In the genomic region with DNA sequence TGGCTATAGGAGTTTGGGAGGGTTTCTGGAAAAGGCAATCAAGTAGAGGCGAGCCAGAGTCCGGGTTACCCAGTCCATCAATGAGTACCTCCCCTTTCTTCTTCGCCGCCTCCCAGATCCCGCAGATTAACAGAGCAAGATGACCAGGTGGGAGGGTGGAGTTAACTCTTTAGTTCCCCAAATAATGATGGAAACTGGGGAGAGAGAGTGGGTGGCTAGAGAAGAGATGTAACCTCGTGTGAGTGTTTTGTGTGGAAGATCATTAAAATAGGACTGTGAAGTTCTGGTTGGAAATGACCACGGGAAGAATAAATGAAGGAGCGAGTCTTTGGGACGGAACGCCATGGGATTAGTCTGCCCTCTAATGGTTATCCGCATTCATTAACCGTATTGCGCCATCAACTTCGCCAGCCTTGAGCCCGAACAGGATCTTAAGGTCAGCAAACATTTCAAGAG, we compare ENCODE assay signal across 8 mouse cellular contexts. TPM values are rescaled to one million over a fixed set of nuclear protein-coding genes. Genes with fewer than 3 reads are reported as not detected.
DNase-seq lines count a peak whose midpoint lies in the region; ATAC-seq and TF ChIP-seq lines count a peak whose summit lies in the region.

No protein-coding gene starts in this region.

- H3K9me3 ChIP-seq in hindbrain, embryonic 15.5 days: no peaks in the 10 kb centered on the region
- H3K9me3 ChIP-seq in limb, embryonic 10.5 days (replicated peaks): no peaks in the 10 kb centered on the region
- no peaks in the 10 kb centered on the region for H3K9me3 ChIP-seq in midbrain, embryonic 10.5 days (replicated peaks)
- H3K9me3 ChIP-seq in stomach, embryonic 16.5 days (replicated peaks; ENCODE audit: control insufficient read depth, low read length): no peaks in the 10 kb centered on the region

- H3K4me1 ChIP-seq in spleen, adult 2 months (ENCODE audit: control insufficient read depth, insufficient read depth, insufficient read length): peaks cover 13% of the 10 kb centered on the region; the same call in 1 of the 2 replicates
- H3K4me1 ChIP-seq in hindbrain, embryonic 15.5 days (replicated peaks): peaks cover 17% of the 10 kb centered on the region
- H3K4me1 ChIP-seq in limb, embryonic 10.5 days: peaks cover 22% of the 10 kb centered on the region
- H3K4me1 ChIP-seq in midbrain, embryonic 10.5 days: peaks cover 22% of the 10 kb centered on the region
- peaks cover 6% of the 10 kb centered on the region; the same call in 1 of the 2 replicates for H3K4me1 ChIP-seq in stomach, embryonic 16.5 days (ENCODE audit: control insufficient read depth, insufficient read depth, low read length)

- no peaks in the 10 kb centered on the region for H3K36me3 ChIP-seq in spleen, adult 2 months (ENCODE audit: control insufficient read depth, insufficient read depth, low read length)
- H3K36me3 ChIP-seq in hindbrain, embryonic 15.5 days: no peaks in the 10 kb centered on the region
- H3K36me3 ChIP-seq in limb, embryonic 10.5 days: no peaks in the 10 kb centered on the region
- no peaks in the 10 kb centered on the region for H3K36me3 ChIP-seq in midbrain, embryonic 10.5 days
- no peaks in the 10 kb centered on the region for H3K36me3 ChIP-seq in stomach, embryonic 16.5 days (ENCODE audit: control insufficient read depth, insufficient read depth, low read length)

- no peak overlapping the region for H3K27ac ChIP-seq in spleen, adult 2 months (ENCODE audit: insufficient read depth, low read length)
- no peak overlapping the region for H3K27ac ChIP-seq in hindbrain, embryonic 15.5 days (replicated peaks)
- H3K27ac ChIP-seq in limb, embryonic 10.5 days: peak overlapping the region; percentile 68; the same call in 1 of the 2 replicates
- H3K27ac ChIP-seq in midbrain, embryonic 10.5 days (replicated peaks): no peak overlapping the region
- H3K27ac ChIP-seq in stomach, embryonic 16.5 days (ENCODE audit: low read length): no peak overlapping the region

- peak overlapping the region; percentile 58; the same call in 1 of the 2 replicates for H3K4me3 ChIP-seq in spleen, adult 2 months (ENCODE audit: extremely low read depth, insufficient read depth, insufficient read length)
- peak overlapping the region; percentile 60 for H3K4me3 ChIP-seq in hindbrain, embryonic 15.5 days
- H3K4me3 ChIP-seq in limb, embryonic 10.5 days: peak overlapping the region; percentile 58
- peak overlapping the region; percentile 50 for H3K4me3 ChIP-seq in midbrain, embryonic 10.5 days
- peak overlapping the region; percentile 62 for H3K4me3 ChIP-seq in stomach, embryonic 16.5 days (replicated peaks; ENCODE audit: low read length)

- TF ChIP-seq POLR2A in spleen, adult 2 months (IDR thresholded peaks at IDR 0.05; ENCODE audit: low read depth, low read length): no peak

- DNase-seq in spleen, adult 2 months (ENCODE audit: low read depth in 1 of 2, low spot score in 2 of 2): no peak
- DNase-seq in spleen, postnatal 10 days (ENCODE audit: low spot score in 2 of 2): no peak
- peak; percentile 63 for DNase-seq in cerebellum, adult 9-11 months
- peak; percentile 42 to 73 for DNase-seq in frontal cortex, postnatal 36 days (ENCODE audit: low spot score in 2 of 2)
- DNase-seq in limb, embryonic 10.5 days (ENCODE audit: low spot score): peak; percentile 66
- peak; percentile 66 for DNase-seq in midbrain, embryonic 10.5 days (ENCODE audit: low spot score)

- H3K27me3 ChIP-seq in spleen, adult 2 months (ENCODE audit: control insufficient read depth, insufficient read depth, low read length): peaks cover 18% of the 10 kb centered on the region
- peaks cover 40% of the 10 kb centered on the region for H3K27me3 ChIP-seq in hindbrain, embryonic 15.5 days
- H3K27me3 ChIP-seq in limb, embryonic 10.5 days (ENCODE audit: low read depth, poor library complexity, severe bottlenecking): peaks cover 53% of the 10 kb centered on the region
- peaks cover 55% of the 10 kb centered on the region for H3K27me3 ChIP-seq in midbrain, embryonic 10.5 days (ENCODE audit: low read depth, poor library complexity, severe bottlenecking)
- peaks cover 22% of the 10 kb centered on the region for H3K27me3 ChIP-seq in stomach, embryonic 16.5 days (ENCODE audit: control insufficient read depth, insufficient read depth, low read length)

- 2% methylated on average over 15 of the region's 15 CpGs for WGBS in spleen, adult 2 months
- WGBS in hindbrain, embryonic 15.5 days: under 1% methylated on average over 15 of the region's 15 CpGs
- WGBS in limb, embryonic 10.5 days: under 1% methylated on average over 15 of the region's 15 CpGs
- WGBS in midbrain, embryonic 10.5 days: under 1% methylated on average over 15 of the region's 15 CpGs
- 0% methylated on average over 15 of the region's 15 CpGs for WGBS in stomach, embryonic 16.5 days

- ATAC-seq in hindbrain, embryonic 15.5 days (ENCODE audit: low FRiP score, low read depth): peak; percentile 75
- ATAC-seq in stomach, embryonic 16.5 days (ENCODE audit: insufficient read depth, low FRiP score): peak; percentile 23; the same call in 1 of the 2 replicates

- peak overlapping the region; percentile 51; the same call in 1 of the 2 replicates for H3K9ac ChIP-seq in hindbrain, embryonic 15.5 days
- peak overlapping the region; percentile 70 for H3K9ac ChIP-seq in stomach, embryonic 16.5 days (ENCODE audit: low read length)

- TF ChIP-seq CTCF in spleen, adult 2 months (IDR thresholded peaks at IDR 0.05; ENCODE audit: extremely low read depth, insufficient read depth, insufficient read length, insufficient replicate concordance): peak; percentile 45; the same call in 1 of the 2 replicates

- peak overlapping the region; percentile 97 for H3K4me2 ChIP-seq in hindbrain, embryonic 15.5 days
- peak overlapping the region; percentile 99 for H3K4me2 ChIP-seq in stomach, embryonic 16.5 days (ENCODE audit: low read depth, low read length)

RNA-seq across cellular contexts. Expression of a gene that starts 0.7 kb away (rescaled TPM):
- 15.4 and 16.1 TPM in 2 replicates for polyA plus RNA-seq in spleen, adult 2 months (2012; rRNA removed)
- polyA plus RNA-seq in hindbrain, embryonic 15.5 days (2015; fragmentation: Nextera tagmentation; extraction: Ambion mirVana): 2.4 and 2.8 TPM in 2 replicates
- 3.5 and 4.7 TPM in 2 replicates for polyA plus RNA-seq in limb, embryonic 10.5 days (2016; fragmentation: Nextera tagmentation; extraction: Ambion mirVana)
- 2.9 and 3.3 TPM in 2 replicates for polyA plus RNA-seq in midbrain, embryonic 10.5 days (2016; fragmentation: Nextera tagmentation; extraction: Ambion mirVana)
- 5.9 and 6.4 TPM in 2 replicates for polyA plus RNA-seq in stomach, embryonic 16.5 days (2015; fragmentation: Nextera tagmentation; extraction: Ambion mirVana)

RNA-seq across cellular contexts. Expression of a gene that starts 9.6 kb away (rescaled TPM):
- polyA plus RNA-seq in spleen, adult 2 months (2012; rRNA removed): 12.3 and 12.6 TPM in 2 replicates
- polyA plus RNA-seq in hindbrain, embryonic 15.5 days (2015; fragmentation: Nextera tagmentation; extraction: Ambion mirVana): 231 and 240 TPM in 2 replicates
- 374 and 379 TPM in 2 replicates for polyA plus RNA-seq in limb, embryonic 10.5 days (2016; fragmentation: Nextera tagmentation; extraction: Ambion mirVana)
- 343 and 346 TPM in 2 replicates for polyA plus RNA-seq in midbrain, embryonic 10.5 days (2016; fragmentation: Nextera tagmentation; extraction: Ambion mirVana)
- 137 and 147 TPM in 2 replicates for polyA plus RNA-seq in stomach, embryonic 16.5 days (2015; fragmentation: Nextera tagmentation; extraction: Ambion mirVana)

RNA-seq across cellular contexts. Expression of a gene that starts 24.5 kb away (rescaled TPM):
- 12.4 and 13.2 TPM in 2 replicates for polyA plus RNA-seq in spleen, adult 2 months (2012; rRNA removed)
- polyA plus RNA-seq in hindbrain, embryonic 15.5 days (2015; fragmentation: Nextera tagmentation; extraction: Ambion mirVana): 90.1 and 93.1 TPM in 2 replicates
- 49.1 and 60.3 TPM in 2 replicates for polyA plus RNA-seq in limb, embryonic 10.5 days (2016; fragmentation: Nextera tagmentation; extraction: Ambion mirVana)
- polyA plus RNA-seq in midbrain, embryonic 10.5 days (2016; fragmentation: Nextera tagmentation; extraction: Ambion mirVana): 65.5 and 75.1 TPM in 2 replicates
- 77.5 and 79.1 TPM in 2 replicates for polyA plus RNA-seq in stomach, embryonic 16.5 days (2015; fragmentation: Nextera tagmentation; extraction: Ambion mirVana)

RNA-seq across cellular contexts. Expression of a gene that starts 32.9 kb away (rescaled TPM):
- 19.7 and 21.1 TPM in 2 replicates for polyA plus RNA-seq in spleen, adult 2 months (2012; rRNA removed)
- 34.3 and 35.0 TPM in 2 replicates for polyA plus RNA-seq in hindbrain, embryonic 15.5 days (2015; fragmentation: Nextera tagmentation; extraction: Ambion mirVana)
- 53.3 and 53.5 TPM in 2 replicates for polyA plus RNA-seq in limb, embryonic 10.5 days (2016; fragmentation: Nextera tagmentation; extraction: Ambion mirVana)
- 36.2 and 36.9 TPM in 2 replicates for polyA plus RNA-seq in midbrain, embryonic 10.5 days (2016; fragmentation: Nextera tagmentation; extraction: Ambion mirVana)
- polyA plus RNA-seq in stomach, embryonic 16.5 days (2015; fragmentation: Nextera tagmentation; extraction: Ambion mirVana): 22.4 and 23.0 TPM in 2 replicates

RNA-seq across cellular contexts. Expression of a gene that starts 43.0 kb away (rescaled TPM):
- polyA plus RNA-seq in spleen, adult 2 months (2012; rRNA removed): 32.9 and 34.0 TPM in 2 replicates
- polyA plus RNA-seq in hindbrain, embryonic 15.5 days (2015; fragmentation: Nextera tagmentation; extraction: Ambion mirVana): 173 and 176 TPM in 2 replicates
- 175 and 194 TPM in 2 replicates for polyA plus RNA-seq in limb, embryonic 10.5 days (2016; fragmentation: Nextera tagmentation; extraction: Ambion mirVana)
- polyA plus RNA-seq in midbrain, embryonic 10.5 days (2016; fragmentation: Nextera tagmentation; extraction: Ambion mirVana): 193 and 205 TPM in 2 replicates
- 92.7 and 105 TPM in 2 replicates for polyA plus RNA-seq in stomach, embryonic 16.5 days (2015; fragmentation: Nextera tagmentation; extraction: Ambion mirVana)

Comparison
In these comparisons a context has a peak if more than half of its experiments do, and no peak if none do; other contexts are left out.
1. DNase-seq: peak in cerebellum, adult 9-11 months (single experiment), frontal cortex, postnatal 36 days (2 of 2), limb, embryonic 10.5 days (single experiment) and midbrain, embryonic 10.5 days (single experiment); none in spleen, adult 2 months (0 of 2) and spleen, postnatal 10 days (0 of 2).
2. RNA of a gene that starts 9.6 kb away (polyA plus RNA-seq): 374 to 379 TPM in limb, embryonic 10.5 days, 343 to 346 TPM in midbrain, embryonic 10.5 days, 231 to 240 TPM in hindbrain, embryonic 15.5 days and 137 to 147 TPM in stomach, embryonic 16.5 days; 12.3 to 12.6 TPM in spleen, adult 2 months; every median in the first group is over 10 times any median in the second.
3. Peak in every context shown above with its lines, with median percentiles within 50 percentile points of each other: H3K4me3 ChIP-seq.